In genomic region chr9:44720358-44721153, GRCm38 (mm10) we compare ENCODE assay signal across 9 mouse cellular contexts. TPM values are rescaled to one million over a fixed set of nuclear protein-coding genes. Genes with fewer than 3 reads are reported as not detected.
DNase-seq lines count a peak whose midpoint lies in the region; ATAC-seq and TF ChIP-seq lines count a peak whose summit lies in the region.
"Had no signal": no experiment of that assay in that cellular context is flagged by ENCODE, and none has a peak within 500 bp of the region (broad histone marks: within the 10 kb centered on the region; RNA-seq: fewer than 3 reads in every experiment).

No protein-coding gene starts in this region.

- H3K4me1 ChIP-seq in erythroblast, embryonic 14.5 days (ENCODE audit: control insufficient read depth), result peaks cover 35% of the 10 kb centered on the region
- H3K4me1 ChIP-seq in heart, embryonic 12.5 days (replicated peaks), result peaks cover 58% of the 10 kb centered on the region
- H3K4me1 ChIP-seq in limb, embryonic 11.5 days (ENCODE audit: control insufficient read depth, insufficient read depth, low read length), result peaks cover 13% of the 10 kb centered on the region
- H3K4me1 ChIP-seq in olfactory bulb, adult 2 months (ENCODE audit: control insufficient read depth, insufficient read depth, low read length), result peaks cover 66% of the 10 kb centered on the region

- 17% methylated on average over 9 of the region's 9 CpGs for WGBS in heart, embryonic 12.5 days
- WGBS in limb, embryonic 11.5 days, result 15% methylated on average over 9 of the region's 9 CpGs
- 5% methylated on average over 9 of the region's 9 CpGs for WGBS in olfactory bulb, adult 2 months

- peak overlapping the region; percentile 63 for H3K27ac ChIP-seq in heart, embryonic 12.5 days (ENCODE audit: poor library complexity, severe bottlenecking)
- peak overlapping the region; percentile 38 for H3K27ac ChIP-seq in limb, embryonic 11.5 days (replicated peaks; ENCODE audit: low read depth, low read length)
- peak overlapping the region; percentile 85 for H3K27ac ChIP-seq in olfactory bulb, adult 2 months (ENCODE audit: insufficient read depth, low read depth, low read length)

- no peak for TF ChIP-seq CTCF in olfactory bulb, adult 2 months (IDR thresholded peaks at IDR 0.05; ENCODE audit: insufficient read depth, low read depth, low read length)

- H3K36me3 ChIP-seq in erythroblast, embryonic 14.5 days (ENCODE audit: control insufficient read depth), result no peaks in the 10 kb centered on the region; the same call in 1 of the 2 replicates
- peaks cover 31% of the 10 kb centered on the region for H3K36me3 ChIP-seq in heart, embryonic 12.5 days
- H3K36me3 ChIP-seq in limb, embryonic 11.5 days (ENCODE audit: control insufficient read depth, insufficient read depth, low read length), result peaks cover 7% of the 10 kb centered on the region; the same call in 1 of the 2 replicates

- H3K4me3 ChIP-seq in erythroblast, embryonic 14.5 days (replicated peaks), result peak overlapping the region; percentile 59
- H3K4me3 ChIP-seq in heart, embryonic 12.5 days, result peak overlapping the region; percentile 74
- H3K4me3 ChIP-seq in limb, embryonic 11.5 days (ENCODE audit: low read depth, low read length), result peak overlapping the region; percentile 60
- H3K4me3 ChIP-seq in olfactory bulb, adult 2 months (ENCODE audit: insufficient read depth, low read depth, low read length), result peak overlapping the region; percentile 81

- peak overlapping the region; percentile 79 for H3K9ac ChIP-seq in heart, embryonic 12.5 days
- peak overlapping the region; percentile 67 for H3K9ac ChIP-seq in limb, embryonic 11.5 days (ENCODE audit: low read length)

- H3K9me3 ChIP-seq in erythroblast, embryonic 14.5 days (ENCODE audit: control insufficient read depth, low read length), result no peaks in the 10 kb centered on the region
- H3K9me3 ChIP-seq in heart, embryonic 12.5 days (replicated peaks), result no peaks in the 10 kb centered on the region
- no peaks in the 10 kb centered on the region for H3K9me3 ChIP-seq in limb, embryonic 11.5 days (ENCODE audit: control insufficient read depth, low read length)

- no peak for ATAC-seq in erythroblast, adult 5-6 weeks (replicated peaks; ENCODE audit: low FRiP score, poor library complexity, severe bottlenecking)
- ATAC-seq in heart, embryonic 12.5 days (ENCODE audit: insufficient number of reproducible peaks, low FRiP score), result peak; percentile 16; the same call in 1 of the 2 replicates
- ATAC-seq in limb, embryonic 11.5 days (ENCODE audit: insufficient number of reproducible peaks, low FRiP score, low TSS enrichment, low read depth), result peak; percentile 19

- peaks cover 27% of the 10 kb centered on the region for H3K27me3 ChIP-seq in erythroblast, embryonic 14.5 days (ENCODE audit: control insufficient read depth)
- H3K27me3 ChIP-seq in heart, embryonic 12.5 days (replicated peaks), result no peaks in the 10 kb centered on the region
- H3K27me3 ChIP-seq in limb, embryonic 11.5 days (ENCODE audit: control insufficient read depth, insufficient read depth, low read length), result no peaks in the 10 kb centered on the region

- no peak for TF ChIP-seq POLR2A in olfactory bulb, adult 2 months (IDR thresholded peaks at IDR 0.05; ENCODE audit: insufficient read depth, low read depth, low read length)

- peak overlapping the region; percentile 85 for H3K4me2 ChIP-seq in heart, embryonic 12.5 days
- peak overlapping the region; percentile 64 for H3K4me2 ChIP-seq in limb, embryonic 11.5 days (ENCODE audit: low read depth, severe bottlenecking)

- peak; percentile 29 for DNase-seq in urinary bladder, adult 2 months (ENCODE audit: low spot score)
- DNase-seq in urinary bladder, postnatal 25 days (ENCODE audit: low spot score), result no peak
- no peak for DNase-seq in limb, embryonic 11.5 days (ENCODE audit: low spot score)
- DNase-seq in adrenal gland, postnatal 25 days, result no peak

RNA-seq across cellular contexts. Expression of gene Phldb1, which starts 14.4 kb away (rescaled TPM):
- polyA plus RNA-seq in erythroblast, embryonic 14.5 days (2012), result 0.15 and 0.23 TPM in 2 replicates
- total RNA-seq in erythroblast, adult 5-6 weeks (2015; ENCODE audit: low replicate concordance), result 0.42 and 6.1 TPM in 2 replicates
- total RNA-seq in erythroblast, adult 5-6 weeks (2017; ENCODE audit: low replicate concordance), result 2.9 TPM in 2 replicates
- 75.3 and 87.2 TPM in 2 replicates for polyA plus RNA-seq in urinary bladder, adult 2 months (2012; rRNA removed)
- polyA plus RNA-seq in heart, embryonic 12.5 days (2016; fragmentation: Nextera tagmentation; extraction: Ambion mirVana), result 34.8 and 36.9 TPM in 2 replicates
- 41.6 and 44.1 TPM in 2 replicates for polyA plus RNA-seq in limb, embryonic 11.5 days (2014; fragmentation: Nextera tagmentation; extraction: Ambion mirVana)
- not detected in 2 replicates for polyA plus RNA-seq in olfactory bulb, adult 2 months (2012; ENCODE audit: insufficient read depth, insufficient read length, low replicate concordance, missing spikeins)
- total RNA-seq in adrenal gland, postnatal 25 days (2021), result 33.7 and 36.9 TPM in 2 replicates

RNA-seq across cellular contexts. Expression of gene Arcn1, which starts 47.1 kb away (rescaled TPM):
- polyA plus RNA-seq in erythroblast, embryonic 14.5 days (2012), result 0.33 and 0.52 TPM in 2 replicates
- 52.6 and 60.4 TPM in 2 replicates for total RNA-seq in erythroblast, adult 5-6 weeks (2015; ENCODE audit: low replicate concordance)
- 66.1 and 94.8 TPM in 2 replicates for total RNA-seq in erythroblast, adult 5-6 weeks (2017; ENCODE audit: low replicate concordance)
- polyA plus RNA-seq in urinary bladder, adult 2 months (2012; rRNA removed), result 64.2 and 77.2 TPM in 2 replicates
- 151 and 160 TPM in 2 replicates for polyA plus RNA-seq in heart, embryonic 12.5 days (2016; fragmentation: Nextera tagmentation; extraction: Ambion mirVana)
- 209 and 223 TPM in 2 replicates for polyA plus RNA-seq in limb, embryonic 11.5 days (2014; fragmentation: Nextera tagmentation; extraction: Ambion mirVana)
- polyA plus RNA-seq in olfactory bulb, adult 2 months (2012; ENCODE audit: insufficient read depth, insufficient read length, low replicate concordance, missing spikeins), result 192 TPM in 1 of 2 replicates, not detected in the other
- 148 and 170 TPM in 2 replicates for total RNA-seq in adrenal gland, postnatal 25 days (2021)

RNA-seq across cellular contexts. Expression of gene Ift46, which starts 47.2 kb away (rescaled TPM):
- polyA plus RNA-seq in erythroblast, embryonic 14.5 days (2012), result 0.29 and 0.86 TPM in 2 replicates
- total RNA-seq in erythroblast, adult 5-6 weeks (2015; ENCODE audit: low replicate concordance), result 62.1 and 85.9 TPM in 2 replicates
- total RNA-seq in erythroblast, adult 5-6 weeks (2017; ENCODE audit: low replicate concordance), result 40.4 and 54.4 TPM in 2 replicates
- polyA plus RNA-seq in urinary bladder, adult 2 months (2012; rRNA removed), result 82.5 and 94.1 TPM in 2 replicates
- polyA plus RNA-seq in heart, embryonic 12.5 days (2016; fragmentation: Nextera tagmentation; extraction: Ambion mirVana), result 63.1 and 71.9 TPM in 2 replicates
- polyA plus RNA-seq in limb, embryonic 11.5 days (2014; fragmentation: Nextera tagmentation; extraction: Ambion mirVana), result 134 and 152 TPM in 2 replicates
- polyA plus RNA-seq in olfactory bulb, adult 2 months (2012; ENCODE audit: insufficient read depth, insufficient read length, low replicate concordance, missing spikeins), result not detected in 2 replicates
- total RNA-seq in adrenal gland, postnatal 25 days (2021), result 71.7 and 97.0 TPM in 2 replicates

RNA-seq across cellular contexts. Expression of gene Treh, which starts 47.5 kb away (rescaled TPM):
- polyA plus RNA-seq in erythroblast, embryonic 14.5 days (2012), result not detected in 2 replicates
- not detected in 2 replicates for total RNA-seq in erythroblast, adult 5-6 weeks (2015; ENCODE audit: low replicate concordance)
- total RNA-seq in erythroblast, adult 5-6 weeks (2017; ENCODE audit: low replicate concordance), result not detected in 2 replicates
- polyA plus RNA-seq in urinary bladder, adult 2 months (2012; rRNA removed), result not detected in 2 replicates
- not detected in 2 replicates for polyA plus RNA-seq in heart, embryonic 12.5 days (2016; fragmentation: Nextera tagmentation; extraction: Ambion mirVana)
- polyA plus RNA-seq in limb, embryonic 11.5 days (2014; fragmentation: Nextera tagmentation; extraction: Ambion mirVana), result not detected in 2 replicates
- polyA plus RNA-seq in olfactory bulb, adult 2 months (2012; ENCODE audit: insufficient read depth, insufficient read length, low replicate concordance, missing spikeins), result not detected in 2 replicates
- total RNA-seq in adrenal gland, postnatal 25 days (2021), result not detected in 2 replicates
- total RNA-seq: layer of hippocampus, adult 8-10 months had no signal

Comparison
In these comparisons a context has a peak if more than half of its experiments do, and no peak if none do; other contexts are left out.
1. RNA of gene Phldb1, which starts 14.4 kb away (polyA plus RNA-seq): not detected in olfactory bulb, adult 2 months, 75.3 to 87.2 TPM in urinary bladder, adult 2 months, 41.6 to 44.1 TPM in limb, embryonic 11.5 days and 34.8 to 36.9 TPM in heart, embryonic 12.5 days; 0.15 to 0.23 TPM in erythroblast, embryonic 14.5 days; every median in the first group is over 10 times any median in the second.
2. RNA of gene Arcn1, which starts 47.1 kb away (polyA plus RNA-seq): 209 to 223 TPM in limb, embryonic 11.5 days, 192 TPM in olfactory bulb, adult 2 months, 151 to 160 TPM in heart, embryonic 12.5 days and 64.2 to 77.2 TPM in urinary bladder, adult 2 months; 0.33 to 0.52 TPM in erythroblast, embryonic 14.5 days; every median in the first group is over 10 times any median in the second.
3. RNA of gene Ift46, which starts 47.2 kb away (polyA plus RNA-seq): 134 to 152 TPM in limb, embryonic 11.5 days, 82.5 to 94.1 TPM in urinary bladder, adult 2 months and 63.1 to 71.9 TPM in heart, embryonic 12.5 days; 0.29 to 0.86 TPM in erythroblast, embryonic 14.5 days and not detected in olfactory bulb, adult 2 months; every median in the first group is over 10 times any median in the second.
4. Peak in every context shown above with its lines, with median percentiles within 50 percentile points of each other: H3K4me3 ChIP-seq and H3K27ac ChIP-seq.